Mouse (Mus musculus): ENCODE results near the gene Hist1h2bc.

The Hist1h2bc gene

DNA sequence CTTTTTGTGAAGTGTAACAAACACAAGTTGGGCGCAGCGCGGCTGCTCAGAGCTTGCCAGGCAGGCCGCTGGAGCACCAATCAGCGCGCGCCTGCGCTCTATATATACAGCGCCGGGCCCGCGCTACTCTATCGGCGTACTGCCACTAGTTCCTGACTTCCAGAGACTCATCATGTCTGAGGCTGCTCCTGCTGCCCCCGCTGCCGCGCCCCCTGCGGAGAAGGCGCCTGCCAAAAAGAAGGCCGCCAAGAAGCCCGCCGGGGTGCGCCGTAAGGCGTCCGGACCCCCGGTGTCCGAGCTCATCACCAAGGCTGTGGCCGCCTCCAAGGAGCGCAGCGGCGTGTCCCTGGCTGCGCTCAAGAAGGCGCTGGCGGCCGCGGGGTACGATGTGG, 54.7 kb downstream of the Hist1h2bc start, which contains the start of gene Hist1h1c:
Gene Hist1h1c, plus strand, starts transcription at position 132 of the 392 bp plus-strand sequence.
- peak; percentile 95 for DNase-seq

- peak; percentile 98 for DNase-seq
Observed at GRCm38 (mm10) chr13:23739069-23739921, 55.3 kb downstream of the Hist1h2bc start.

DNA sequence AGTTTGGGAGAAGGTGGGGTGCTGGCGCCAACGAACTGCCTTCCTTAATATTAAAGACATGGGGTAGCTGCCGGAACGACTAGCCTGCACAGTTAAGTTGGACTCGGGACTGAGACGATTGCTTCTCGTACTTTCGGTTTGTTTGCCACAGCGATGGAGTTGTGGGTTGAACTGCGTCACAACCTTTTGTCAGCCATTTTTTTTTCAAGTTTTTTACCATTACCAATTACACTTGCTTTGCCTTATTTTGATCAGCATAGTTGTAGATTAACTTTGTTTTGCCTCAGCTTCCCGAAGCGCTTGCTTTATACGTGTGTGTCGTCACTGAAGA, 55.9 kb downstream of the Hist1h2bc start:
- DNase-seq = no peak

DNA sequence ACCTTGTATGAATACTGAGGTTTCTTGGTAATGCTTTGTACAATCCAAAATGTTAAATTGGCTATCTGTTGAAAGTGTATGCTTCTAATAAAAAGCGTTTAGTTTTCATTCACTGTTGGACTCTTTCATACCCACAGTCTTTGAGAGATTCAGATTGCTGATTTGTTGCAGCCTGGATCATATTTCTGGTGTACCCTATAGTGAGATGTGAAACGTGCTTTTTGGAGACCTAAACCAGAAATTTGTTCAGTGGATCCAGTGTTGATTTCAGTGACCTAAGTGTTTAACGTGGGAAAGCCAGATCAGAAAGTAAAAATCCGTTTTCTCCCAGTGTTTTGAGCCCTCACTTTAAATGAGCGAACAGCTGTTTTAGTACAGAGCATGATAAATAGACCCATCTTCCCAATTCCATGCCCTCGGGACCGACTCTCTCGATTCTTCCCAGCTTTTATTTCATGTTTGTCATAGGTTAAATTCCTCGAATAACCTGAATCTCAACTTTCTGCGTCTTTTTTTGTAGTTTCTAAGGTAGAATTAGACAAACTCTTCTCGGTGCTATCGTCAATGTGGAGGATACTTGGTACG, 56.3 kb downstream of the Hist1h2bc start:
- no peak for DNase-seq

DNA sequence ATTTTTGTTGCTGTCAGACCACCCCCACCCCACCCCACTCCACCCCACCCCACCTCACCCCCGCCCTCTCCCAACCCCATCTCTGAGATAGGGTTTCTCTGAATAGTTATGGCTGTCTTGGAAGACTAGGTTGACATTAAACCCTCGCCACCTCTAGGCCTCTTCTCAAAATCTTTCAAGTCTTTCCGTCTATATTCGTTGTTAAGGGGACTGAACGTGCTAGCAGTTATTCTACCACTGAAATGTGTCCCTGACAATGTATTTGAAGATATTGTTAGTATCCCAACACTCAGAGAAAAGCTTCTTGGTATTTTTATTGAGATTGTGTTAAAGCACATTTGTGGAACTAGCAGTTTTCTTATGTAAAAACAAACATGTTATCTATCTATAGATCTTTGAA, 56.9 kb downstream of the Hist1h2bc start:
- no peak for DNase-seq

GRCm38 (mm10) chr13:23742007-23742406, 58.0 kb downstream of the Hist1h2bc start:
- DNase-seq = no peak

Measured in lung, postnatal 36 days (tissue).